Mouse (Mus musculus) intestine, postnatal 0 days (tissue): ENCODE results near the gene Ldah. TPM values are rescaled to one million over a fixed set of nuclear protein-coding genes. Genes with fewer than 3 reads are reported as not detected.
A peak's percentile ranks its signal among the peaks of the same experiment; 100 is the strongest.

Experiments
- ATAC-seq: fragments of 200-750 bp; cut with Nextera tagmentation; 2 replicates; pipeline ENCODE4 v1.8.0; 2017; ENCODE audit warnings: mild to moderate bottlenecking, moderate TSS enrichment, moderate library complexity
- H3K27ac ChIP-seq: fragments of 300-500 bp; sonication (generic); 2 replicates; pipeline ENCODE4 v1.5.1; 2014; ENCODE audit warnings: mild to moderate bottlenecking, low read depth, low read length, moderate library complexity
- H3K27me3 ChIP-seq: fragments of 300-500 bp; sonication (generic); replicated peaks from 2 replicates; pipeline ENCODE4 v1.6.1; 2014; ENCODE audit warnings: low read length, mixed read lengths; ENCODE audit not compliant: control insufficient read depth, insufficient read depth
- H3K36me3 ChIP-seq: fragments of 300-500 bp; sonication (generic); 2 replicates; pipeline ENCODE4 v1.6.1; 2014; ENCODE audit warnings: mild to moderate bottlenecking, moderate library complexity; ENCODE audit not compliant: control insufficient read depth, insufficient read depth
- H3K4me1 ChIP-seq: fragments of 300-500 bp; sonication (generic); replicated peaks from 2 replicates; pipeline ENCODE4 v1.6.1; 2014; ENCODE audit warnings: antibody characterized with exemption, low read length, mixed read lengths; ENCODE audit not compliant: control insufficient read depth, insufficient read depth
- H3K4me2 ChIP-seq: fragments of 300-500 bp; sonication (generic); replicated peaks from 2 replicates; pipeline ENCODE4 v1.6.1; 2014; ENCODE audit warnings: low read depth, mild to moderate bottlenecking, moderate library complexity
- H3K4me3 ChIP-seq: fragments of 300-500 bp; sonication (generic); 2 replicates; pipeline ENCODE4 v1.5.1; 2014; ENCODE audit warnings: low read depth, low read length
- H3K9ac ChIP-seq: fragments of 300-500 bp; sonication (generic); 2 replicates; pipeline ENCODE4 v1.6.1; 2014; ENCODE audit warnings: mild to moderate bottlenecking, low read depth, low read length
- H3K9me3 ChIP-seq: fragments of 300-500 bp; sonication (generic); 2 replicates; pipeline ENCODE4 v1.6.1; 2016; ENCODE audit warnings: mixed run types; ENCODE audit not compliant: control insufficient read depth
- CTCF ChIP-seq: sonication (generic); IDR thresholded peaks from 2 replicates; pipeline ENCODE4 v1.5.1; 2016; ENCODE audit warnings: low read depth, mild to moderate bottlenecking, control low read depth, antibody characterized with exemption, moderate library complexity
- WGBS: fragments of 180-500 bp; shearing (Covaris S2); extraction: QIAGEN DNeasy Blood & Tissue Kit; methylation state at CpG from one replicate; pipeline ENCODE4 v1.1.7; 2014; 5-methylcytosine and 5-hydroxymethylcytosine counted together
- polyA plus RNA-seq: library from polyadenylated mRNA; unstranded; fragments of >200 nt; fragmentation: Nextera tagmentation; extraction: Ambion mirVana; gene quantifications from 2 replicates; pipeline ENCODE4 v1.2.1, GENCODE M21; 2015

Gene Ldah
- polyA plus RNA-seq, 1 experiment from 2014 or later: 38.0 TPM

- ATAC-seq: no peak
- Histone ChIP-seq H3K27me3 (peaks cover 89% of the 10 kb centered on the region), H3K4me1 (no peaks in the 10 kb centered on the region), H3K27ac (no peak overlapping the region), H3K9ac (no peak overlapping the region), H3K4me2 (no peak overlapping the region), H3K9me3 (no peaks in the 10 kb centered on the region), H3K36me3 (no peaks in the 10 kb centered on the region), H3K4me3 (peak overlapping the region; percentile 40; the same call in 1 of the 2 replicates)
- WGBS: 10% methylated on average over 34 of the region's 34 CpGs
- TF ChIP-seq CTCF: no peak
Observed at GRCm38 (mm10) chr12:8299143-8300110, 91.5 kb downstream of the Ldah start.

DNA sequence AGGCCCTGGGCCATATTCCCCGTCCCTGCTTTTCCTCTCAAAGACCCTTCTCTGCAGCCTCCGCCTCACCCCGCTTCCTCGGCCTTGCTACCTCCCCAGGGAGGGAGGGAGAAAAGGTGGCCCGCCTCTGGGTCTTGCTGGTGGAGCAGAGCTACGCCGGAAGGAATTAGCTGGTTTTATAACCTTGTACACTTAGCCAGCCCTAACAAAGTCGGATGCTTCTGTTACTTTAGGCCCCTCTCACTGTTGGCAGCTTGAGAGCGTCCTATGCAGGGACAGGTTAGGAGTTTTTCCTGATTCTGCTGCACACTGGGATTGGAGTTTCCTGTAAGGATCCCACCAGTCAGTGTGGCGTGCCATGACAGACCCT, 92.2 kb downstream of the Ldah start:
- no peak for ATAC-seq
- Histone ChIP-seq H3K27me3 (peaks cover 89% of the 10 kb centered on the region), H3K27ac (no peak overlapping the region), H3K9me3 (no peaks in the 10 kb centered on the region), H3K9ac (no peak overlapping the region), H3K4me1 (no peaks in the 10 kb centered on the region), H3K4me3 (no peak overlapping the region), H3K4me2 (no peak overlapping the region), H3K36me3 (no peaks in the 10 kb centered on the region)
- 40% methylated on average over 10 of the region's 10 CpGs for WGBS
- TF ChIP-seq CTCF: no peak

- no peak for ATAC-seq
- H3K9ac ChIP-seq: no peak overlapping the region
- H3K4me3 ChIP-seq: no peak overlapping the region
- no peaks in the 10 kb centered on the region for H3K36me3 ChIP-seq
- no peak overlapping the region for H3K4me2 ChIP-seq
- no peak for TF ChIP-seq CTCF
- 68% methylated on average over 5 of the region's 5 CpGs for WGBS
- H3K9me3 ChIP-seq: no peaks in the 10 kb centered on the region
- peaks cover 89% of the 10 kb centered on the region for H3K27me3 ChIP-seq
- no peak overlapping the region for H3K27ac ChIP-seq
- no peaks in the 10 kb centered on the region for H3K4me1 ChIP-seq
Observed at GRCm38 (mm10) chr12:8300521-8300920, 92.6 kb downstream of the Ldah start.

DNA sequence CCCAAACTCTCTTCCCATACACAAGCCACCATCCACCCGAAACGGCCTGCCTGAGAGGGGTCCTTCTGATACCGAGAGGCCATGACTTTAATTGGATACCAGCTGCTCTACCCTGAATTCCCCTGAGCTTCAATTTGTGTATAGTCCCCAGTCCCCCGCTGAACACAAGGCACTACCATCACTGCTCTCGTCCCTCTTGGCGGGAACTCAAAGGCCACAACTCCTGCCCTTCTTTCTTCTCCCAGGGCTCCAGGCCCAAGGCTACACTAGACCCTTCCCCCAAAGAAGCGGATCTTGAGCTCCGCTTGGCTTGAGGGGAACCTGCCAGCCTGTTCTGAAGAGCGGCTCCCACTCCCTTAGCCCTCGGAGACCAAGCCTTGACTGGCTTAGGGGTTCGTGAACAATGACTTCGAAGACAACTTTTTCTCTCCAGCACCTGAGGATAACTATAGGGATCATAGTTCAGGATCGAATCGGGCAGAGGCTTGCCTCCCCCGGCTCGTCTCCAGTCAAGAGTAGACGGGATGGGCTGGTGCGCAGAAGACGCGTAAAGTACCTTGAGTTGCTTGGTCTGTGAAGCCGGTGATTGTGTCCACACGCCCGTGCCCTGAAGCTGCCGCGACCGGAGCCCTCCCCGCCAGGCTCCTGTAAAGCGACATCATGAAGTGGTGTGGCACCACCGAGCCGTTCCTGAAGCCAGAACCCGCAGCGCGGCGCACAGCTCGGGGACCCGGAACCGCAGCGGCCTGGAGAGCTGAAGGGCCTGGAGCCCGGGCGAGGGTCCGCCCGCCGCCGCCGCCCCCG, 93.3 kb downstream of the Ldah start:
- H3K4me1 ChIP-seq: no peaks in the 10 kb centered on the region
- ATAC-seq: no peak
- H3K4me3 ChIP-seq: peak overlapping the region; percentile 44
- H3K36me3 ChIP-seq: no peaks in the 10 kb centered on the region
- peaks cover 94% of the 10 kb centered on the region for H3K27me3 ChIP-seq
- TF ChIP-seq CTCF: no peak
- H3K9ac ChIP-seq: no peak overlapping the region
- H3K4me2 ChIP-seq: peak overlapping the region; percentile 65
- 9% methylated on average over 44 of the region's 46 CpGs for WGBS
- H3K27ac ChIP-seq: no peak overlapping the region
- H3K9me3 ChIP-seq: no peaks in the 10 kb centered on the region

DNA sequence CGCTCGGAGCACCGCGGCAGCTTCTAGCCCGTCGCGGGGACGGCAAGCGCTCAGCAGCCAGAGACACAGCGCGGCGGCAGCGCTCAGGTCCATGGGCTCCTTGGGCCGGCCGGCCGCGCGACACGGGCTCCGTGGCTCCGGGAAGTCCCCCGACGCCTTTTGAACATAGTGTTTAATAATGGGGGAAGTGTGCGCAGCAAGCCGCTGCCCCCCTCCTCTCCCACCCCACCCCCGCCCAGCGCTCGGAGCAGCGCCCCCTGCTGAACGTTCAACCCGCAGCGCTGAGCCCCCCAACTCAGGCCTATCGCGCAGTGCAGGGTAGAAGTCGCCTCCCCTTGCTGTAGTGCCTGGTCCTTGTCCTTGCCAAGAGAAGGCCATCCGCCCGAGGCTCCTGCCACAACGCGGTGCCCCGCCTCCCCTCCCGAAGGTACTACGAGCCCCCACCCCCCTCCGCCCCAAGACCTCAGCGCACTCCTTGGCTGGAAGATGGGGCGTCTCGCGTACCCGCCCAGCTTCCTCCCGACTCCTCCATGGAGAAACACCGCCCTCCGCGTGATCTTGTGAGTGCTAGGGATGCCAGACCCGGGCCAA, 94.0 kb downstream of the Ldah start, which contains the start of gene Gdf7:
TSS of gene Gdf7 (minus strand) at position 114 of the 591 bp plus-strand sequence.
- no peaks in the 10 kb centered on the region for H3K4me1 ChIP-seq
- H3K27ac ChIP-seq: no peak within 1 kb of the TSS
- no peaks in the 10 kb centered on the region for H3K9me3 ChIP-seq
- no peak for ATAC-seq
- peak within 1 kb of the TSS; percentile 65 for H3K4me2 ChIP-seq
- H3K4me3 ChIP-seq: peak within 1 kb of the TSS; percentile 44
- peaks cover 91% of the 10 kb centered on the region for H3K27me3 ChIP-seq
- no peaks in the 10 kb centered on the region for H3K36me3 ChIP-seq
- WGBS: under 1% methylated on average over 48 of the region's 53 CpGs
- H3K9ac ChIP-seq: no peak within 1 kb of the TSS
- peak; percentile 43; the same call in 1 of the 2 replicates for TF ChIP-seq CTCF

DNA sequence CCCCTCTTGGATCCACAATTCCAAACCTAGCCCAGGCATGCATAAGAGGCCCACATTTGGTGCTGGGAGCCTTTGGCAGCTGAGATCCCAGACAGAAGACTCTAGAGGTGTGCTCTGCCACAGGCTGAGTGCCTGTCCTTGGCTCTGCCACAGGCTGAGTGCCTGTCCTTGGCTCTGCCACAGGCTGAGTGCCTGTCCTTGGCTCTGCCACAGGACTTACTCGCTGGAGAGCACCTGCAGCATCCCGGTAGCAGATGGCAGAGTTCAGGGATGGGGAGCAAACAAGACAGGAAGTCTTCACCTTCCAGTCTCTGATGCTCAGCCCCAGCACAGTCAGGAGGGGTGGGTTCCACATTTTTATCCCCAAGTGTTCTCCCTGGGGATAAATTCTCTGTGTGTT, 97.4 kb downstream of the Ldah start:
- no peak overlapping the region for H3K9ac ChIP-seq
- no peak for TF ChIP-seq CTCF
- peaks cover 58% of the 10 kb centered on the region for H3K27me3 ChIP-seq
- H3K36me3 ChIP-seq: no peaks in the 10 kb centered on the region
- H3K27ac ChIP-seq: no peak overlapping the region
- H3K4me2 ChIP-seq: no peak overlapping the region
- no peaks in the 10 kb centered on the region for H3K4me1 ChIP-seq
- no peak overlapping the region for H3K4me3 ChIP-seq
- WGBS: 38% methylated on average over 2 of the region's 2 CpGs
- no peak for ATAC-seq
- no peaks in the 10 kb centered on the region for H3K9me3 ChIP-seq
